Mouse (Mus musculus): Measurements from ENCODE around the gene Agap1. TPM values are rescaled to one million over a fixed set of nuclear protein-coding genes. Genes with fewer than 3 reads are reported as not detected.

Gene Agap1
- total RNA-seq, 2 experiments from 2014 or later = 21.7 to 29.5 TPM

- ATAC-seq (replicated peaks; ENCODE audit: low FRiP score, low TSS enrichment, poor library complexity, severe bottlenecking) = no peak
Observed at GRCm38 (mm10) chr1:89568546-89569405, 114.2 kb downstream of the Agap1 start.

GRCm38 (mm10) chr1:89570522-89571299, 116.1 kb downstream of the Agap1 start:
- no peak for ATAC-seq (replicated peaks; ENCODE audit: low FRiP score, low TSS enrichment, poor library complexity, severe bottlenecking)

- no peak for ATAC-seq (replicated peaks; ENCODE audit: low FRiP score, low TSS enrichment, poor library complexity, severe bottlenecking)
Observed at GRCm38 (mm10) chr1:89573486-89573885, 118.9 kb downstream of the Agap1 start.

GRCm38 (mm10) chr1:89574941-89575890, 120.6 kb downstream of the Agap1 start:
- no peak for ATAC-seq (replicated peaks; ENCODE audit: low FRiP score, low TSS enrichment, poor library complexity, severe bottlenecking)

GRCm38 (mm10) chr1:89576174-89576890, 121.7 kb downstream of the Agap1 start:
- no peak for ATAC-seq (replicated peaks; ENCODE audit: low FRiP score, low TSS enrichment, poor library complexity, severe bottlenecking)

- ATAC-seq (replicated peaks; ENCODE audit: low FRiP score, low TSS enrichment, poor library complexity, severe bottlenecking) = peak; percentile 32; the same call in 1 of the 2 replicates
Observed at GRCm38 (mm10) chr1:89576985-89577384, 122.4 kb downstream of the Agap1 start.

GRCm38 (mm10) chr1:89580031-89580998, 125.7 kb downstream of the Agap1 start:
- no peak for ATAC-seq (replicated peaks; ENCODE audit: low FRiP score, low TSS enrichment, poor library complexity, severe bottlenecking)

GRCm38 (mm10) chr1:89580999-89581765, 126.6 kb downstream of the Agap1 start:
- no peak for ATAC-seq (replicated peaks; ENCODE audit: low FRiP score, low TSS enrichment, poor library complexity, severe bottlenecking)

GRCm38 (mm10) chr1:89581766-89582125, 127.1 kb downstream of the Agap1 start:
- no peak for ATAC-seq (replicated peaks; ENCODE audit: low FRiP score, low TSS enrichment, poor library complexity, severe bottlenecking)

GRCm38 (mm10) chr1:89583369-89583768, 128.8 kb downstream of the Agap1 start:
- 0 out of 2 replicates have a peak, but pooled peaks have one; percentile 9 for ATAC-seq (replicated peaks; ENCODE audit: low FRiP score, low TSS enrichment, poor library complexity, severe bottlenecking)

GRCm38 (mm10) chr1:89586991-89587683, 132.5 kb downstream of the Agap1 start:
- no peak for ATAC-seq (replicated peaks; ENCODE audit: low FRiP score, low TSS enrichment, poor library complexity, severe bottlenecking)

- no peak for ATAC-seq (replicated peaks; ENCODE audit: low FRiP score, low TSS enrichment, poor library complexity, severe bottlenecking)
Observed at GRCm38 (mm10) chr1:89588154-89588553, 133.5 kb downstream of the Agap1 start.

- no peak for ATAC-seq (replicated peaks; ENCODE audit: low FRiP score, low TSS enrichment, poor library complexity, severe bottlenecking)
Observed at GRCm38 (mm10) chr1:89590994-89591393, 136.4 kb downstream of the Agap1 start.

- no peak for ATAC-seq (replicated peaks; ENCODE audit: low FRiP score, low TSS enrichment, poor library complexity, severe bottlenecking)
Observed at GRCm38 (mm10) chr1:89593219-89593618, 138.6 kb downstream of the Agap1 start.

- ATAC-seq (replicated peaks; ENCODE audit: low FRiP score, low TSS enrichment, poor library complexity, severe bottlenecking) = no peak
Observed at GRCm38 (mm10) chr1:89594999-89595398, 140.4 kb downstream of the Agap1 start.

GRCm38 (mm10) chr1:89595421-89595820, 140.8 kb downstream of the Agap1 start:
- ATAC-seq (replicated peaks; ENCODE audit: low FRiP score, low TSS enrichment, poor library complexity, severe bottlenecking) = no peak
